Mouse (Mus musculus) ovary, adult 18-20 months (tissue): Measurements from ENCODE around the gene Vps13a.
"Not testable (repeated sequence)": the region's sequence is repeated elsewhere in the genome, so short reads cannot be mapped to it uniquely, and the experiment has no call there.

Source experiments
- DNase-seq: peaks from one replicate; pipeline ENCODE4 v3.0.0; 2022; ENCODE audit warnings: low spot score, mixed read lengths

Gene Vps13a

GRCm38 (mm10) chr19:16780790-16781384 is at the start of gene Vps13a:
Gene Vps13a, minus strand, starts transcription at chr19:16780933.
- DNase-seq: peak; percentile 91

GRCm38 (mm10) chr19:16827657-16828056 is 46.9 kb upstream of the Vps13a start:
- DNase-seq: no peak

- no peak for DNase-seq
Measured at GRCm38 (mm10) chr19:16825228-16825627, 44.5 kb upstream of the Vps13a start.

- DNase-seq: no peak
Measured at GRCm38 (mm10) chr19:16814848-16815247, 34.1 kb upstream of the Vps13a start.

GRCm38 (mm10) chr19:16813306-16813705 is 32.6 kb upstream of the Vps13a start:
- no peak for DNase-seq

- DNase-seq: no peak
Measured at GRCm38 (mm10) chr19:16812072-16812608, 31.4 kb upstream of the Vps13a start.

GRCm38 (mm10) chr19:16805102-16805501 is 24.4 kb upstream of the Vps13a start:
- DNase-seq: no peak

- DNase-seq: no peak
Measured at GRCm38 (mm10) chr19:16804578-16804977, 23.8 kb upstream of the Vps13a start.

- no peak for DNase-seq
Measured at GRCm38 (mm10) chr19:16802707-16803106, 22.0 kb upstream of the Vps13a start.

GRCm38 (mm10) chr19:16802123-16802522 is 21.4 kb upstream of the Vps13a start:
- DNase-seq: no peak

- no peak for DNase-seq
Measured at GRCm38 (mm10) chr19:16797923-16798322, 17.2 kb upstream of the Vps13a start.

- not testable (repeated sequence) for DNase-seq
Measured at GRCm38 (mm10) chr19:16794486-16794885, 13.8 kb upstream of the Vps13a start.

- DNase-seq: no peak
Measured at GRCm38 (mm10) chr19:16789930-16790329, 9.2 kb upstream of the Vps13a start.

GRCm38 (mm10) chr19:16784879-16785278 is 4.1 kb upstream of the Vps13a start:
- no peak for DNase-seq

GRCm38 (mm10) chr19:16781406-16782019 is 780 bp upstream of the Vps13a start:
- DNase-seq: no peak

GRCm38 (mm10) chr19:16780251-16780783 is 416 bp downstream of the Vps13a start:
- peak; percentile 8 for DNase-seq

GRCm38 (mm10) chr19:16779786-16780185 is 947 bp downstream of the Vps13a start:
- DNase-seq: no peak

GRCm38 (mm10) chr19:16779281-16779680 is 1.5 kb downstream of the Vps13a start:
- no peak for DNase-seq

- no peak for DNase-seq
Measured at GRCm38 (mm10) chr19:16778578-16778977, 2.2 kb downstream of the Vps13a start.

- DNase-seq: no peak
Measured at GRCm38 (mm10) chr19:16777901-16778300, 2.8 kb downstream of the Vps13a start.

GRCm38 (mm10) chr19:16777391-16777790 is 3.3 kb downstream of the Vps13a start:
- DNase-seq: not testable (repeated sequence)

GRCm38 (mm10) chr19:16773237-16774016 is 7.3 kb downstream of the Vps13a start:
- DNase-seq: no peak

- DNase-seq: no peak
Measured at GRCm38 (mm10) chr19:16767407-16767806, 13.3 kb downstream of the Vps13a start.
